Mouse (Mus musculus): ENCODE data around the gene Tubgcp2. TPM values are rescaled to one million over a fixed set of nuclear protein-coding genes. Genes with fewer than 3 reads are reported as not detected.

Tubgcp2 gene
- total and polyA plus RNA-seq, 2 experiments from 2014 or later = 24.5 to 53.1 TPM

DNA sequence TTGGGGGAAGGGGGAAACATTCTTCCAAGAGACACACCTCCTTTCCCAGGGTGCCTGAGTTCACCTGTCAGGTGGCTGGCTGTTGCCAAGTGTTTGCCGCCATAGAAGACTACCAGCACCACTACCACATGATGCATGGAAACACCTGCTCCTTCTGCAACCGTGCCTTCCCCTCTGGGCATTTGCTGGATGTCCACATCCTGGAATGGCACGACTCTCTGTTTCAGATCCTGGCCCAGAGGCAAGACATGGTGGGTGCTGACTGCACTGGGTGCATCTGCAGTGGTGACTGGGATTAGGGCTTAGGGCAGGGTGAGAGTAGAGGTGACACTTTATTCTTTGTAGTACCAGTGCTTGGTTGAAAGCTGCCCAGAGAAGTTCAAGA, 694 bp upstream of the Tubgcp2 start:
- no peak for DNase-seq (ENCODE audit: low spot score)
- Histone ChIP-seq H3K9ac (replicated peaks; ENCODE audit: low read depth, low read length) (no peak overlapping the region), H3K9me3 (replicated peaks; ENCODE audit: control insufficient read depth, low read length) (no peaks in the 10 kb centered on the region), H3K4me3 (ENCODE audit: low read depth, low read length) (peak overlapping the region; percentile 87; the same call in 1 of the 2 replicates), H3K27me3 (ENCODE audit: control insufficient read depth, insufficient read depth, low read length) (no peaks in the 10 kb centered on the region), H3K4me2 (ENCODE audit: low read depth, low read length) (peak overlapping the region; percentile 91), H3K27ac (ENCODE audit: low read depth) (no peak overlapping the region), H3K36me3 (replicated peaks; ENCODE audit: control insufficient read depth, insufficient read depth, low read length) (peaks cover 36% of the 10 kb centered on the region), H3K4me1 (ENCODE audit: control insufficient read depth, insufficient read depth) (peaks cover 11% of the 10 kb centered on the region; the same call in 1 of the 2 replicates)
- ATAC-seq (ENCODE audit: insufficient read depth, low read depth) = no peak
- 52% methylated on average over 3 of the region's 3 CpGs for WGBS
- TF ChIP-seq CTCF (IDR thresholded peaks at IDR 0.05; ENCODE audit: low read depth) = no peak
- no peak for TF ChIP-seq EP300 (IDR thresholded peaks at IDR 0.05; ENCODE audit: low read depth)

DNA sequence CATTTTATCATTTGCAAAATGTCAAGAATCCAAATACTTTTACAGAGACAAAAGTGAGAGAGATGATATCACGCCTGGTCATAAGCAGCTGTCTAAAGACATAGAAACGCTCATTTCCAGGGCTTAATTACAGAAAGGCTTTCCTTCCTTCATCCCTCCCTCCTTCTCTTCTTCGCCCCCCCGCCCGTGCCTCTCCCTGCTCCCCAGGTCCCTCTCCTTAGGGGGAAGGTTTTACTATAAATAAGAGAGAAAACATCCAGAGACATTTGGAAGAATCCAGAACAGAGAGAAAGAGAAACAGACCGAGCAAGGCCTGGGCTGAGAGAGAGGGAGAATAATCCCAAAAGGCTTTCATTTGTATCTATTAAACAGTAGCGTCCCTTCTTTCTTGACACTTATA, 1.0 kb downstream of the Tubgcp2 start:
- WGBS = 12% methylated on average over 7 of the region's 7 CpGs
- peak overlapping the region; percentile 91 for H3K4me2 ChIP-seq (ENCODE audit: low read depth, low read length)
- peaks cover 46% of the 10 kb centered on the region for H3K36me3 ChIP-seq (replicated peaks; ENCODE audit: control insufficient read depth, insufficient read depth, low read length)
- ATAC-seq (ENCODE audit: insufficient read depth, low read depth) (no peak), DNase-seq (ENCODE audit: low spot score) (no peak)
- H3K4me1 ChIP-seq (ENCODE audit: control insufficient read depth, insufficient read depth) = peaks cover 11% of the 10 kb centered on the region; the same call in 1 of the 2 replicates
- TF ChIP-seq EP300 (IDR thresholded peaks at IDR 0.05; ENCODE audit: low read depth) (no peak), CTCF (IDR thresholded peaks at IDR 0.05; ENCODE audit: low read depth) (no peak)
- peak overlapping the region; percentile 87 for H3K27ac ChIP-seq (ENCODE audit: low read depth)
- peak overlapping the region; percentile 84 for H3K9ac ChIP-seq (replicated peaks; ENCODE audit: low read depth, low read length)
- peak overlapping the region; percentile 87 for H3K4me3 ChIP-seq (ENCODE audit: low read depth, low read length)
- H3K27me3 ChIP-seq (ENCODE audit: control insufficient read depth, insufficient read depth, low read length) = no peaks in the 10 kb centered on the region
- no peaks in the 10 kb centered on the region for H3K9me3 ChIP-seq (replicated peaks; ENCODE audit: control insufficient read depth, low read length)

DNA sequence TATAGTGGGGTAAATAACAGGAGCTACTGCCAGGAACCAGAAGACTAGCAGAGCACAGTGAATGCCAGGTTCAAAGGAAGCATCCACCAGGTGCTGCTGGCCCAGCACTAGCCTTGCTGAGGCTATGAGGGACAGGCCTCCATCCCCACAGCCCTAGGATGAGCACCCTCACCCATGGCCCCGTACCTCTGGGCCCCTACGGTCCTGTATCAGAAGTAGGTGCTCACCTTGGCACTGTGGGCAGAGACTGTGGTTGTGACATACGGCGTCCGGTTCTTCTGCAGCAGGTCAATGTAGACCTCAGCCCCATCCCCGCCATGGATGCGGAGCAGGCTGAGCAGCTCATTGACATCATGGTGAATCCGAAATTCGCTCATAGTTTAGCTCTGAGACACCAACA, 3.1 kb downstream of the Tubgcp2 start:
- H3K4me1 ChIP-seq (ENCODE audit: control insufficient read depth, insufficient read depth) = peaks cover 11% of the 10 kb centered on the region; the same call in 1 of the 2 replicates
- ATAC-seq (ENCODE audit: insufficient read depth, low read depth) (no peak), DNase-seq (ENCODE audit: low spot score) (no peak)
- H3K9ac ChIP-seq (replicated peaks; ENCODE audit: low read depth, low read length) = no peak overlapping the region
- H3K27me3 ChIP-seq (ENCODE audit: control insufficient read depth, insufficient read depth, low read length) = no peaks in the 10 kb centered on the region
- peaks cover 57% of the 10 kb centered on the region for H3K36me3 ChIP-seq (replicated peaks; ENCODE audit: control insufficient read depth, insufficient read depth, low read length)
- TF ChIP-seq EP300 (IDR thresholded peaks at IDR 0.05; ENCODE audit: low read depth) (no peak), CTCF (IDR thresholded peaks at IDR 0.05; ENCODE audit: low read depth) (no peak)
- no peak overlapping the region for H3K27ac ChIP-seq (ENCODE audit: low read depth)
- H3K4me3 ChIP-seq (ENCODE audit: low read depth, low read length) = no peak overlapping the region
- no peak overlapping the region for H3K4me2 ChIP-seq (ENCODE audit: low read depth, low read length)
- H3K9me3 ChIP-seq (replicated peaks; ENCODE audit: control insufficient read depth, low read length) = no peaks in the 10 kb centered on the region
- WGBS = 87% methylated on average over 9 of the region's 9 CpGs

DNA sequence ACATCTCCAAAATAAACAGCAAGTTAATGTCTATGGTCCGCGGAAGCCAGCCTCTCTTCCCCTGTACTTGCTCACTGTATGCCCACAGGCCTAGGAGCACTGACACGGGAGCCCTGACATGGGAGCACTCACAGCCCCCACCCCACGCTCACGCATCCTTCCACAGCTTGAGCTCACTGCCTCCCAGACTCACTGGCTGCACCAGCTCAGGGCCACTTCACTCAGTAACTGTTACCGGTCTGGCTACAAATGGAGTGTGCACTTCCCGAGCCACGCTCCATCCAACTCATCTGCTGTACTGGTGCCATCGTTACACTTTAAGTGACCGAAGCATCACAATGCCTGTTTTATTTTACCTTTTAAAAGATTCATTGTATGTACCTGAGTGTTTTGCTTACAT, 4.1 kb downstream of the Tubgcp2 start:
- H3K9me3 ChIP-seq (replicated peaks; ENCODE audit: control insufficient read depth, low read length) = no peaks in the 10 kb centered on the region
- ATAC-seq (ENCODE audit: insufficient read depth, low read depth) = no peak
- H3K4me1 ChIP-seq (ENCODE audit: control insufficient read depth, insufficient read depth) = peaks cover 10% of the 10 kb centered on the region; the same call in 1 of the 2 replicates
- no peak for DNase-seq (ENCODE audit: low spot score)
- H3K4me3 ChIP-seq (ENCODE audit: low read depth, low read length) = no peak overlapping the region
- no peak overlapping the region for H3K4me2 ChIP-seq (ENCODE audit: low read depth, low read length)
- no peak overlapping the region for H3K27ac ChIP-seq (ENCODE audit: low read depth)
- H3K9ac ChIP-seq (replicated peaks; ENCODE audit: low read depth, low read length) = no peak overlapping the region
- H3K27me3 ChIP-seq (ENCODE audit: control insufficient read depth, insufficient read depth, low read length) = no peaks in the 10 kb centered on the region
- WGBS = 91% methylated on average over 10 of the region's 10 CpGs
- TF ChIP-seq EP300 (IDR thresholded peaks at IDR 0.05; ENCODE audit: low read depth) (no peak), CTCF (IDR thresholded peaks at IDR 0.05; ENCODE audit: low read depth) (no peak)
- H3K36me3 ChIP-seq (replicated peaks; ENCODE audit: control insufficient read depth, insufficient read depth, low read length) = peaks cover 59% of the 10 kb centered on the region

DNA sequence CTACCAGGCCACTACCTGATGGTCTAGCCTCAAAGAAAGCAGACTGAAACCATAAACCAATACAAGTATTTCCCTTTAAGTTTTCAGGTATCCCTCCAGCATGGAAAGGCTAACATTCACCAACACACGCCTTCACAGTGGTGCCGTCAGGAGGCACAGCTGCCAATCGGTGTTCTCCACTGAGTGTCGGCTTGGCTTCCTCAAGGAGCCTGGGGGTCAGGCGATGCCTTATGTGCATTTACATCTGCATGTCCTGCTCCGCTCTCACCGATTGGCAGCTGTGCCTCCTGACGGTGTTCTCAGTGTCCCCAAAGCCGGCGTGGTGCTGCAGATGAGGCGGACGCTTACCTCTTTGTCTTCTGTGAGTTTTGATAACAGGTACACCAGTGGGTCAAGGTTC, 4.7 kb downstream of the Tubgcp2 start:
- TF ChIP-seq CTCF (IDR thresholded peaks at IDR 0.05; ENCODE audit: low read depth) (no peak), EP300 (IDR thresholded peaks at IDR 0.05; ENCODE audit: low read depth) (no peak)
- WGBS = 92% methylated on average over 12 of the region's 12 CpGs
- H3K27ac ChIP-seq (ENCODE audit: low read depth) = no peak overlapping the region
- peaks cover 4% of the 10 kb centered on the region; the same call in 1 of the 2 replicates for H3K4me1 ChIP-seq (ENCODE audit: control insufficient read depth, insufficient read depth)
- no peaks in the 10 kb centered on the region for H3K9me3 ChIP-seq (replicated peaks; ENCODE audit: control insufficient read depth, low read length)
- no peak overlapping the region for H3K4me2 ChIP-seq (ENCODE audit: low read depth, low read length)
- DNase-seq (ENCODE audit: low spot score) (no peak), ATAC-seq (ENCODE audit: insufficient read depth, low read depth) (no peak)
- no peaks in the 10 kb centered on the region for H3K27me3 ChIP-seq (ENCODE audit: control insufficient read depth, insufficient read depth, low read length)
- H3K36me3 ChIP-seq (replicated peaks; ENCODE audit: control insufficient read depth, insufficient read depth, low read length) = peaks cover 58% of the 10 kb centered on the region
- H3K9ac ChIP-seq (replicated peaks; ENCODE audit: low read depth, low read length) = no peak overlapping the region
- no peak overlapping the region for H3K4me3 ChIP-seq (ENCODE audit: low read depth, low read length)

DNA sequence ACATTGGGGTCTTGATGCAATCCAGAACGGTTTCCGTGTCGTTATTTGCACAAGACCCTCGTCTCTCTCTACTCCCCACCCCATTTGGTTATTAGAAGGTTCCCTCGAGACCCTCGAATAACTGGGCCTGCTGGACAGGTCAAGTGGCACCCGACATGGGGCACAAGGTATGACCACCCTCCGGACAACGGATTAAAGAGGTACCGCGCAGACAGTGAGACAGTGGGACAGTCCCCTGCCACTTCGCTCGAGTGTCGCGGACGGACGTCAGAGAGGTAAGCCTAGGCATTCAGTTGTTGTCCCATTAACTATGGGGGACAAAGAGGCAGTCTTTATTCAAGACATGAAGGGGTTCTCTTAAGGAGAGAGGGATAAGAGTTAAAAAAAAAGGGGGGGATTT, 25.1 kb downstream of the Tubgcp2 start:
- Histone ChIP-seq H3K4me1 (ENCODE audit: control insufficient read depth, insufficient read depth) (no peaks in the 10 kb centered on the region), H3K4me2 (ENCODE audit: low read depth, low read length) (no peak overlapping the region), H3K36me3 (replicated peaks; ENCODE audit: control insufficient read depth, insufficient read depth, low read length) (peaks cover 27% of the 10 kb centered on the region), H3K9ac (replicated peaks; ENCODE audit: low read depth, low read length) (no peak overlapping the region), H3K27ac (ENCODE audit: low read depth) (no peak overlapping the region), H3K9me3 (replicated peaks; ENCODE audit: control insufficient read depth, low read length) (no peaks in the 10 kb centered on the region), H3K4me3 (ENCODE audit: low read depth, low read length) (no peak overlapping the region), H3K27me3 (ENCODE audit: control insufficient read depth, insufficient read depth, low read length) (no peaks in the 10 kb centered on the region)
- 95% methylated on average over 17 of the region's 17 CpGs for WGBS
- TF ChIP-seq CTCF (IDR thresholded peaks at IDR 0.05; ENCODE audit: low read depth) (no peak), EP300 (IDR thresholded peaks at IDR 0.05; ENCODE audit: low read depth) (no peak)
- ATAC-seq (ENCODE audit: insufficient read depth, low read depth) (no peak), DNase-seq (ENCODE audit: low spot score) (no peak)

Measured in heart, postnatal 0 days (tissue).